Mouse (Mus musculus): ENCODE measurements at regions not wholly inside any gene's neighbourhood (a gene's known extent, or its start where the extent isn't known, plus 50 kb on each side); places are given as distances from the start of the nearest gene placed in this dataset.

DNA sequence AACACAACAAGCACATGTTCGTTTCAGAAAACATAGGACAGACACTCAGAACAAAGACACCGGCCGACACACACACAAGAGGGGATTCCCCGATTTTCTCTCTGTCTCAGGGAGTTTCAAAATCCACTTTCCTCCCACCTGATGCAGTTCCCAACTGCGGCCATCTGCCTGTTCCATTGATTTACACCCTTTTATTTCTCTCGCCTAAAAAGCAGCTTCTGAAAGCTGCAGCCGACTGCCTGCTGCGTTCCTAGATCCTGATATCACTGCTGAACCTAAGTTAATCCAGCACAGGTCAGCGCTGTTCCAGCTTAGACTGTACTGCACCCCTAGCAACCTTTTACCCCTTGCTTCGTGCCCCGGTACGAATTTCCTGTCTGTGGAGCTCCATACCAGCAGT, 237.0 kb downstream of the Impad1 start:
- WGBS, result 61% methylated on average over 12 of the region's 12 CpGs
- peak overlapping the region; percentile 29; the same call in 1 of the 2 replicates for H3K4me2 ChIP-seq
- ATAC-seq (ENCODE audit: insufficient number of reproducible peaks, low FRiP score), result no peak
- H3K9ac ChIP-seq, result 0 out of 2 replicates have a peak overlapping the region, but pooled peaks have one; percentile 36
- H3K27ac ChIP-seq (ENCODE audit: poor library complexity, severe bottlenecking), result no peak overlapping the region
- H3K36me3 ChIP-seq, result no peaks in the 10 kb centered on the region
- H3K4me1 ChIP-seq (replicated peaks), result no peaks in the 10 kb centered on the region
- H3K27me3 ChIP-seq (replicated peaks), result no peaks in the 10 kb centered on the region
- no peak overlapping the region for H3K4me3 ChIP-seq
- 0 out of 2 replicates have a peak, but pooled peaks cover 2% of the 10 kb centered on the region for H3K9me3 ChIP-seq (replicated peaks)

GRCm38 (mm10) chr4:4550301-4550700, 242.9 kb downstream of the Impad1 start:
- no peak for ATAC-seq (ENCODE audit: insufficient number of reproducible peaks, low FRiP score)
- no peak overlapping the region for H3K4me2 ChIP-seq
- H3K9me3 ChIP-seq (replicated peaks), result peaks cover 10% of the 10 kb centered on the region; the same call in 1 of the 2 replicates
- whole genome bisulfite sequencing, result 78% methylated on average over 5 of the region's 5 CpGs
- H3K27me3 ChIP-seq (replicated peaks), result no peaks in the 10 kb centered on the region
- no peaks in the 10 kb centered on the region for H3K4me1 ChIP-seq (replicated peaks)
- no peak overlapping the region for H3K27ac ChIP-seq (ENCODE audit: poor library complexity, severe bottlenecking)
- H3K9ac ChIP-seq, result no peak overlapping the region
- no peaks in the 10 kb centered on the region for H3K36me3 ChIP-seq
- no peak overlapping the region for H3K4me3 ChIP-seq

DNA sequence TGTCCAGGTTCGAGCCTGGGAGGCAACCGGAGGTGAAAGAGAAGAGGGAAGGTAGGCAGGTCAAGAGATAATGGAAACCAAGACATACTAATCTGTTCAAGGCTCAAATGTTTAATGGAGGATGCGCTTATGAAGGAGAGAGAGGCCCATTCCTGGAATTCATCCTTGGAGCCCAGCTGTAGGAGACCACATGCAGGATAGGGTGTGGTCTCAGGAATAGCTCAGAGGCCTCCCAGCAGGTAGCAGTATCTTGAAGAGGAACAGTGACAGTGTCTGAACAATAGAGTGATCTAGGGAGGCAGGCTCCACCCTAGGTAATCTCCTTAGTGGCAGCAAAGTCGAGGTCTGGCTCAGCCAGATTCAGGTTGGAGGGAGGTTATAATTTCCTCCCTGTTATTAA, 243.3 kb downstream of the Impad1 start:
- Histone ChIP-seq H3K4me3 (no peak overlapping the region), H3K4me2 (no peak overlapping the region), H3K27ac (ENCODE audit: poor library complexity, severe bottlenecking) (no peak overlapping the region), H3K4me1 (replicated peaks) (no peaks in the 10 kb centered on the region), H3K36me3 (no peaks in the 10 kb centered on the region), H3K27me3 (replicated peaks) (no peaks in the 10 kb centered on the region), H3K9me3 (replicated peaks) (peaks cover 10% of the 10 kb centered on the region; the same call in 1 of the 2 replicates), H3K9ac (no peak overlapping the region)
- WGBS, result 68% methylated on average over 4 of the region's 4 CpGs
- ATAC-seq (ENCODE audit: insufficient number of reproducible peaks, low FRiP score), result no peak

DNA sequence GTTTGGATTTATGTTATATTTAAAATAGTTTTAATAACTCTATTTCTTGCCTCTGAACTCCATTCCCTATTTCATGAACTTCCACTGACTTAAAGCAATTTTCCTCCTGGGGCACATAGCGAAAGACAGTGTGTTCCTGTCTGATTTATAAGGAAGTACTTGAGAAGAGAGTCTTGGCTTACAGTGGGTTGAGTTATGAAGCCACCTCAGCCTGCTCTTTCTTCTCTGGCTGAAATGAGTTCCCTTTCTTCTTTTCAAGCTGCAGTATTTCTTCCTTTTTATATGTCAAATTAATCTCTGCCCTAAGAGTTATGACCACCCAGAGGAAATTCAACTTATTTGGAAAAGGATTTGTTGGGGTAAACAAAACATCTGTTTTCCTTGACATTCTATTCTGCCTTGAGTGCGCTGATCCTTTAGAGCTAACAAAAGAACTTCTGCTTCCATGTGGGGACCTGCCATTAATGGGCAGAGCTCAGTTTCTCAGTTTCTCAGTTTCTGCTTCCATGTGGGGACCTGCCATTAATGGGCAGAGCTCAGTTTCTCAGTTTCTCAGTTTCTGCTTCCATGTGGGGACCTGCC, 255.9 kb downstream of the Impad1 start:
- Histone ChIP-seq H3K4me3 (no peak overlapping the region), H3K36me3 (no peaks in the 10 kb centered on the region), H3K27me3 (replicated peaks) (no peaks in the 10 kb centered on the region), H3K9me3 (replicated peaks) (no peaks in the 10 kb centered on the region), H3K9ac (no peak overlapping the region), H3K4me1 (replicated peaks) (no peaks in the 10 kb centered on the region), H3K27ac (ENCODE audit: poor library complexity, severe bottlenecking) (no peak overlapping the region), H3K4me2 (no peak overlapping the region)
- WGBS, result 75% methylated on average over 2 of the region's 2 CpGs
- ATAC-seq (ENCODE audit: insufficient number of reproducible peaks, low FRiP score), result no peak

DNA sequence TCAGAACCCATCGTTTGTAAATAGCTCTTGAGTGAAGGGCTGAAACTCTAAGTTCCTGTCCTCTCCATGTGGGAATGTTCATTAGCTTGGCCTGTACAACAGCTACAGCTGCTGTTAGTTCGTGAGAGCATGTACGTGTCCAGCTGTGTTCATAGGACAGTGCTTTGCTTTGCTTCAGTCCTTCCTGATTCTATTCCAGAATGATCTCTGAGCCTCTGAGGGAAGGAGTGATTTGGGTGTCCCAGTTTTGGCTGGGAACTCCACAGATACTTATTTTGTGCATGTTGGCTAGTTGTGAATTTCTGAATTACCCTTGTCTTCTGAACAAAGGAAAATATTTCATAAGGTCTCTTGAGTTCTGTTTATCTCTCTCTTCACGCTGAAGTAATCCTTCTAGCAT, 261.0 kb downstream of the Impad1 start:
- H3K36me3 ChIP-seq, result no peaks in the 10 kb centered on the region
- no peak overlapping the region for H3K4me3 ChIP-seq
- no peak overlapping the region for H3K4me2 ChIP-seq
- H3K9me3 ChIP-seq (replicated peaks), result no peaks in the 10 kb centered on the region
- 68% methylated on average over 4 of the region's 4 CpGs for WGBS
- no peak for ATAC-seq (ENCODE audit: insufficient number of reproducible peaks, low FRiP score)
- H3K9ac ChIP-seq, result no peak overlapping the region
- no peaks in the 10 kb centered on the region for H3K27me3 ChIP-seq (replicated peaks)
- no peak overlapping the region for H3K27ac ChIP-seq (ENCODE audit: poor library complexity, severe bottlenecking)
- H3K4me1 ChIP-seq (replicated peaks), result no peaks in the 10 kb centered on the region

DNA sequence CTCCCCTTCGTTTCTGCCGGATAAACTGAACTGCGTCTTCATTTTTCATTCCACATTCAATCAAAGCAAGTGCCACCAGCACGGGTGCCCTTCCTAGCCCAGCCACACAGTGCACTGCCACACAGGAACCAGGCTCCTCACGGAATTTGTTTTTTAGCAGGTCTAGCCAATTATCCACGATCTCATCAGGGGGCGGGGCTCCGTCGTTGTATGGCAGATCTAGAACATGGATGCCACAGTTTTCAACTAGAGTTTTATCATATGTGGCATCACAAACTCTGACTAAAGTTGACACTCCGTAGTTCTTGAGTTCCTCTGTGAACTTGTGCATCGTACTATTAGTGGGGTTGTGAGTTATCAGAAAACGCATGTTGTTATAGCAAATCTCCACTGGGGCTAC, 264.8 kb downstream of the Impad1 start:
- H3K4me2 ChIP-seq, result no peak overlapping the region
- no peak overlapping the region for H3K27ac ChIP-seq (ENCODE audit: poor library complexity, severe bottlenecking)
- no peak overlapping the region for H3K4me3 ChIP-seq
- H3K9ac ChIP-seq, result no peak overlapping the region
- no peaks in the 10 kb centered on the region for H3K27me3 ChIP-seq (replicated peaks)
- no peaks in the 10 kb centered on the region for H3K36me3 ChIP-seq
- no peaks in the 10 kb centered on the region for H3K9me3 ChIP-seq (replicated peaks)
- no peaks in the 10 kb centered on the region for H3K4me1 ChIP-seq (replicated peaks)
- WGBS, result 80% methylated on average over 12 of the region's 12 CpGs
- ATAC-seq (ENCODE audit: insufficient number of reproducible peaks, low FRiP score), result no peak

DNA sequence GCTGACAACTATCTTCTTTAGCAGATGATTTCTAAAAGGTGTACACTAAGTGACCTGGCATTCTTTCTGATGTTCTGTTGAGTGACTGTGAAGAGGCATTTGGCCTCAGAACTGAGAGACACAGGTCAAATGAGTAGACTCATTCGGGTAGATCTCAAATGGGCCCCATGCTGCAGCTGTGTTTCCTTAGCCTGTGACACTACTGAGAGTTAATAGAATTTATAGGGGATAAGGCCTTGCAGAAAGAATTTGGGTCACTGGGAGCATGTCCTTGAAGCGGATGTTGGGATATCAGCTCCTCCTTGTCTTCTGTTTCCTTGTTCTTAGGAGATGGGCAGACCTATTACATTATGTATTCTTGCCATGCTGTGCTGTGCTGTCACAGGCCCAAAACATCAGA, 271.4 kb downstream of the Impad1 start:
- Histone ChIP-seq H3K9me3 (replicated peaks) (no peaks in the 10 kb centered on the region), H3K36me3 (no peaks in the 10 kb centered on the region)

DNA sequence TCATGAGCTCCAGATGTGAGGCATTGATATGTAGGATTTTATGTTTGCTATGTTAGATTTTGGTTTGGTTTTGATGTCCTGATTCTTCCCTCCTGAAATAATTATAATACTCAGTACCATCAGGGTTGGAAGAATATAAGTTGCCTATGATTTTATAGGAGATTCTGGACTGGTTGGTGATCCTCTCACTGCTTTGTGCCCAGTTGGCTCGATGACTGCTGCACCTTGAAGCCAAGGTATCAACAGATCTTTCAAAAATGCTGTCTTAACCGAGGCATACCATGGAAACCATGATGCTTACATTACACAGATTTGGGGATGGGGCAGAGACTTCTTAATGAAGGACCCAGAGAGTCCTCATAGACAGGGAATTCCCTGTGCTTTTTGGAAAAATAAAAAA, 274.4 kb downstream of the Impad1 start:
- 66% methylated on average over 2 of the region's 2 CpGs for whole genome bisulfite sequencing
- H3K4me3 ChIP-seq, result no peak overlapping the region
- no peaks in the 10 kb centered on the region for H3K4me1 ChIP-seq (replicated peaks)
- H3K27me3 ChIP-seq (replicated peaks), result no peaks in the 10 kb centered on the region
- H3K9ac ChIP-seq, result no peak overlapping the region
- H3K36me3 ChIP-seq, result no peaks in the 10 kb centered on the region
- no peak for ATAC-seq (ENCODE audit: insufficient number of reproducible peaks, low FRiP score)
- no peaks in the 10 kb centered on the region for H3K9me3 ChIP-seq (replicated peaks)
- H3K27ac ChIP-seq (ENCODE audit: poor library complexity, severe bottlenecking), result no peak overlapping the region
- no peak overlapping the region for H3K4me2 ChIP-seq

More for the DNA sequence above, 271.4 kb downstream of the Impad1 start:
- 62% methylated on average over 2 of the region's 2 CpGs for WGBS
- ATAC-seq (ENCODE audit: insufficient number of reproducible peaks, low FRiP score), result no peak
- H3K4me2 ChIP-seq, result no peak overlapping the region
- H3K27ac ChIP-seq (ENCODE audit: poor library complexity, severe bottlenecking), result no peak overlapping the region
- H3K27me3 ChIP-seq (replicated peaks), result no peaks in the 10 kb centered on the region
- no peak overlapping the region for H3K9ac ChIP-seq
- no peak overlapping the region for H3K4me3 ChIP-seq
- no peaks in the 10 kb centered on the region for H3K4me1 ChIP-seq (replicated peaks)

GRCm38 (mm10) chr4:4513351-4513750, 279.8 kb downstream of the Impad1 start:
- Histone ChIP-seq H3K4me3 (no peak overlapping the region), H3K27ac (ENCODE audit: poor library complexity, severe bottlenecking) (no peak overlapping the region), H3K4me1 (replicated peaks) (no peaks in the 10 kb centered on the region), H3K27me3 (replicated peaks) (no peaks in the 10 kb centered on the region), H3K36me3 (no peaks in the 10 kb centered on the region), H3K9ac (no peak overlapping the region), H3K9me3 (replicated peaks) (no peaks in the 10 kb centered on the region), H3K4me2 (no peak overlapping the region)
- ATAC-seq (ENCODE audit: insufficient number of reproducible peaks, low FRiP score), result no peak

DNA sequence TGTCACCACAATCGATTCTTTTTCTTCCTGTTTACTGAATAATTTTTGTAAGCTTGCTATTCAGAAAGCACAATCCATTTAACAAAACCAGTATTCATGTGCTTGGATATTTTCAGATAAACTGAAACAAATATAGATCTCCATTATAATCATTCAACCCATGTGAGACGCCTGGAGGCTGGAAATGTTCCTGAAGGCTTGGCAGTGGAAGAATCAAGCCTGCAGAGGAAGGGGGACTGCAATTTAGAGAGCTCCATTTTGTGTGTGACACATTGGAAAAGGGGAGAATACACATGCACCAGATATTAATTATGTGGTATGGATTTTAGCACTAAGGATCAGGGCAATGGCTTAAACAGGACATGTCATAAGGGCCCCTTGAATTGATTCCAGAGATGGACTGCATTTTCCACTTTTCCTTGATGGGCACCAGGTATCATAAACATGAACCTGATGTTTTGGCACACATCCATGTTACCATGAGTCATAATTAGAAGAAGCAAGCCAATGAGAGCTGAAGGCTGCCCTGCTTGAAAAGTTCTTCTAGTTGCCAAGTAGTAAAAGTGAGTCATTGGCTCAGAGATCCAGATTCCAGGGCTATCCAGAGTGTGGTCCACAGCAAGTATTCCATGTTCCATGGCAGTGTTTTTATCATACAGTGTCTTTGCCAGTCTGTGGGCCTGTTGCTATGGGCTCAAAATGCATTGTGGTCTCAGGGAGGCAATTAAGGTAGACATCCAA, 282.8 kb downstream of the Impad1 start:
- Histone ChIP-seq H3K4me2 (no peak overlapping the region), H3K4me1 (replicated peaks) (no peaks in the 10 kb centered on the region), H3K9me3 (replicated peaks) (no peaks in the 10 kb centered on the region), H3K4me3 (no peak overlapping the region), H3K27me3 (replicated peaks) (no peaks in the 10 kb centered on the region), H3K36me3 (no peaks in the 10 kb centered on the region), H3K9ac (no peak overlapping the region), H3K27ac (ENCODE audit: poor library complexity, severe bottlenecking) (no peak overlapping the region)
- 69% methylated on average over 2 of the region's 2 CpGs for WGBS
- no peak for ATAC-seq (ENCODE audit: insufficient number of reproducible peaks, low FRiP score)

- Histone ChIP-seq H3K4me2 (no peak overlapping the region), H3K9ac (no peak overlapping the region), H3K4me3 (no peak overlapping the region), H3K36me3 (no peaks in the 10 kb centered on the region), H3K4me1 (replicated peaks) (no peaks in the 10 kb centered on the region), H3K27me3 (replicated peaks) (no peaks in the 10 kb centered on the region), H3K9me3 (replicated peaks) (no peaks in the 10 kb centered on the region), H3K27ac (ENCODE audit: poor library complexity, severe bottlenecking) (no peak overlapping the region)
- WGBS, result 71% methylated on average over 3 of the region's 3 CpGs
- ATAC-seq (ENCODE audit: insufficient number of reproducible peaks, low FRiP score), result no peak
Measured at GRCm38 (mm10) chr4:4509296-4509695, 283.9 kb downstream of the Impad1 start.

GRCm38 (mm10) chr4:4497199-4497598, 296.0 kb downstream of the Impad1 start:
- Histone ChIP-seq H3K9me3 (replicated peaks) (no peaks in the 10 kb centered on the region), H3K4me2 (no peak overlapping the region), H3K36me3 (no peaks in the 10 kb centered on the region), H3K27ac (ENCODE audit: poor library complexity, severe bottlenecking) (no peak overlapping the region), H3K9ac (no peak overlapping the region), H3K4me3 (no peak overlapping the region), H3K27me3 (replicated peaks) (no peaks in the 10 kb centered on the region), H3K4me1 (replicated peaks) (no peaks in the 10 kb centered on the region)
- no peak for ATAC-seq (ENCODE audit: insufficient number of reproducible peaks, low FRiP score)
- 55% methylated on average over 1 of the region's 1 CpGs for WGBS
